Mouse (Mus musculus): ENCODE measurements around the gene Rdm1.

- TF ChIP-seq CTCF (IDR thresholded peaks at IDR 0.05; ENCODE audit: low read depth) (no peak), EP300 (optimal IDR thresholded peaks at IDR 0.05) (no peak)
Measured at GRCm38 (mm10) chr11:101616104-101616503, 10.9 kb upstream of the Rdm1 start.
